Comparison of ENCODE assay signal across 24 mouse cellular contexts in genomic region chr17:5039826-5040225, GRCm38 (mm10). TPM values are rescaled to one million over a fixed set of nuclear protein-coding genes. Genes with fewer than 3 reads are reported as not detected.
DNase-seq lines count a peak whose midpoint lies in the region; ATAC-seq and TF ChIP-seq lines count a peak whose summit lies in the region.
"Had no signal": no experiment of that assay in that cellular context is flagged by ENCODE, and none has a peak within 500 bp of the region (broad histone marks: within the 10 kb centered on the region; RNA-seq: fewer than 3 reads in every experiment).

No protein-coding gene starts in this region.

- H3K9me3 ChIP-seq in heart, embryonic 13.5 days, result no peaks in the 10 kb centered on the region
- no peaks in the 10 kb centered on the region for H3K9me3 ChIP-seq in kidney, postnatal 0 days (replicated peaks; ENCODE audit: low read length)
- H3K9me3 ChIP-seq: embryonic facial prominence, embryonic 10.5 days; embryonic facial prominence, embryonic 12.5 days; forebrain, embryonic 13.5 days; forebrain, embryonic 15.5 days; G1E had no signal

- no peak overlapping the region for H3K27ac ChIP-seq in heart, embryonic 13.5 days (replicated peaks)
- H3K27ac ChIP-seq in kidney, postnatal 0 days, result peak overlapping the region; percentile 25; the same call in 1 of the 2 replicates
- no peak overlapping the region for H3K27ac ChIP-seq in kidney, adult 2 months (ENCODE audit: insufficient read depth, low read depth, low read length)
- H3K27ac ChIP-seq: embryonic facial prominence, embryonic 10.5 days; embryonic facial prominence, embryonic 12.5 days; forebrain, embryonic 13.5 days; forebrain, embryonic 15.5 days had no signal

- peak overlapping the region; percentile 4; the same call in 1 of the 2 replicates for H3K9ac ChIP-seq in heart, embryonic 13.5 days
- H3K9ac ChIP-seq in kidney, postnatal 0 days (ENCODE audit: low read depth, low read length), result no peak overlapping the region
- H3K9ac ChIP-seq: embryonic facial prominence, embryonic 12.5 days; forebrain, embryonic 13.5 days; forebrain, embryonic 15.5 days; forebrain, postnatal 0 days had no signal

- H3K36me3 ChIP-seq in heart, embryonic 13.5 days, result peaks cover 16% of the 10 kb centered on the region
- 0 out of 2 replicates have a peak, but pooled peaks cover 3% of the 10 kb centered on the region for H3K36me3 ChIP-seq in kidney, postnatal 0 days (ENCODE audit: insufficient read depth, low read length)
- no peaks in the 10 kb centered on the region for H3K36me3 ChIP-seq in kidney, adult 2 months (ENCODE audit: control insufficient read depth, insufficient read depth, low read length)

- WGBS in heart, embryonic 13.5 days, result 68% methylated on average over 2 of the region's 2 CpGs
- WGBS in kidney, postnatal 0 days, result 71% methylated on average over 2 of the region's 2 CpGs
- 40% methylated on average over 2 of the region's 2 CpGs for WGBS in kidney, adult 2 months

- peaks cover 39% of the 10 kb centered on the region for H3K4me1 ChIP-seq in heart, embryonic 13.5 days
- H3K4me1 ChIP-seq in kidney, postnatal 0 days (replicated peaks; ENCODE audit: insufficient read depth, low read length), result peaks cover 8% of the 10 kb centered on the region; the same call in 1 of the 2 replicates
- H3K4me1 ChIP-seq in kidney, adult 2 months (ENCODE audit: control insufficient read depth, insufficient read depth, low read length), result peaks cover 9% of the 10 kb centered on the region

- no peak for TF ChIP-seq POLR2A in kidney, adult 2 months (IDR thresholded peaks at IDR 0.05; ENCODE audit: low read depth, low read length)

- no peak for TF ChIP-seq CTCF in kidney, postnatal 0 days (IDR thresholded peaks at IDR 0.05; ENCODE audit: low read depth)
- TF ChIP-seq CTCF in kidney, adult 2 months (conservative IDR thresholded peaks at IDR 0.05; ENCODE audit: insufficient read depth, insufficient read length, low read depth, low read length), result no peak

- H3K27me3 ChIP-seq in heart, embryonic 13.5 days (replicated peaks), result no peaks in the 10 kb centered on the region
- H3K27me3 ChIP-seq in kidney, postnatal 0 days (ENCODE audit: insufficient read depth, low read length), result no peaks in the 10 kb centered on the region
- no peaks in the 10 kb centered on the region for H3K27me3 ChIP-seq in kidney, adult 2 months (replicated peaks; ENCODE audit: control insufficient read depth, insufficient read depth, low read length)
- H3K27me3 ChIP-seq: CH12.LX; embryonic facial prominence, embryonic 12.5 days; forebrain, embryonic 13.5 days; forebrain, embryonic 15.5 days had no signal

- DNase-seq in adrenal gland, adult (ENCODE audit: inconsistent age in 2 of 2, low spot score in 1 of 2), result peak; percentile 58 to 77
- no peak for DNase-seq in adrenal gland, postnatal 4 days (ENCODE audit: low spot score in 2 of 2)
- peak; percentile 51 to 66 for DNase-seq in adrenal gland, postnatal 36 days
- DNase-seq in adrenal gland, postnatal 14 days, result no peak
- no peak for DNase-seq in heart, adult 9 months (ENCODE audit: low spot score in 2 of 2)
- DNase-seq in kidney, postnatal 0 days (ENCODE audit: low spot score), result no peak
- no peak for DNase-seq in kidney, adult 2 months
- DNase-seq: adrenal gland, postnatal 25 days; B cell, adult 2 months; cerebellum, adult 11 months; cerebellum, adult 18-20 months; cerebellum, adult 8-10 months; cerebellum, adult 9-11 months; cerebellum, postnatal 14 days; cerebellum, postnatal 36 days; forebrain, postnatal 0 days had no signal

- no peak for ATAC-seq in heart, embryonic 13.5 days (ENCODE audit: extremely low read depth, insufficient number of reproducible peaks, low FRiP score, low TSS enrichment)
- no peak for ATAC-seq in kidney, postnatal 0 days (replicated peaks; ENCODE audit: low FRiP score, low read depth)
- ATAC-seq: CD4-positive, CD25-positive, alpha-beta regulatory T cell, adult 4 months; forebrain, embryonic 13.5 days; forebrain, embryonic 15.5 days; forebrain, postnatal 0 days had no signal

- no peak overlapping the region for H3K4me2 ChIP-seq in heart, embryonic 13.5 days
- no peak overlapping the region for H3K4me2 ChIP-seq in kidney, postnatal 0 days (ENCODE audit: low read length)
- H3K4me2 ChIP-seq: embryonic facial prominence, embryonic 12.5 days; forebrain, embryonic 13.5 days; forebrain, embryonic 15.5 days had no signal

- no peak overlapping the region for H3K4me3 ChIP-seq in heart, embryonic 13.5 days
- H3K4me3 ChIP-seq in kidney, postnatal 0 days (replicated peaks; ENCODE audit: low read depth, low read length), result no peak overlapping the region
- no peak overlapping the region for H3K4me3 ChIP-seq in kidney, adult 2 months (ENCODE audit: insufficient read depth, low read depth, low read length)
- H3K4me3 ChIP-seq: embryonic facial prominence, embryonic 10.5 days; embryonic facial prominence, embryonic 12.5 days; forebrain, embryonic 13.5 days; forebrain, embryonic 15.5 days had no signal

RNA-seq across cellular contexts. Expression of gene Arid1b, which starts 45.7 kb away (rescaled TPM):
- total RNA-seq in adrenal gland, postnatal 4 days (2021), result 100 to 1,000 TPM in 1 of 2 experiments, 10 to 100 TPM in 1; 92.8 to 107 TPM
- total RNA-seq in adrenal gland, postnatal 36 days (2021), result 10 to 100 TPM; 58.6 to 65.2 TPM
- total RNA-seq in adrenal gland, postnatal 14 days (2021), result 70.0 and 75.6 TPM in 2 replicates
- 5.0 and 5.2 TPM in 2 replicates for polyA plus RNA-seq in heart, embryonic 13.5 days (2015; fragmentation: Nextera tagmentation; extraction: Ambion mirVana)
- 9.2 and 10.1 TPM in 2 replicates for polyA plus RNA-seq in kidney, postnatal 0 days (2015; fragmentation: Nextera tagmentation; extraction: Ambion mirVana)
- 20.6 and 22.0 TPM in 2 replicates for polyA plus RNA-seq in kidney, adult 2 months (2012; rRNA removed)

Comparison
In these comparisons a context has a peak if more than half of its experiments do, and no peak if none do; other contexts are left out.
1. DNase-seq: peak in adrenal gland, adult (2 of 2) and adrenal gland, postnatal 36 days (2 of 2); none in adrenal gland, postnatal 4 days (0 of 2), adrenal gland, postnatal 14 days (single experiment), heart, adult 9 months (0 of 2), kidney, postnatal 0 days (single experiment) and kidney, adult 2 months (single experiment).